Mouse (Mus musculus): ENCODE data around the gene Zfand6. TPM values are rescaled to one million over a fixed set of nuclear protein-coding genes. Genes with fewer than 3 reads are reported as not detected.

Gene Zfand6
- polyA plus RNA-seq, 1 experiment from 2014 or later: 245 TPM

- Histone ChIP-seq H3K4me2 (no peak overlapping the region), H3K4me1 (ENCODE audit: control insufficient read depth, insufficient read depth, low read length) (peaks cover 4% of the 10 kb centered on the region; the same call in 1 of the 2 replicates), H3K27me3 (ENCODE audit: control insufficient read depth, insufficient read depth, low read length) (peaks cover 7% of the 10 kb centered on the region; the same call in 1 of the 2 replicates), H3K27ac (ENCODE audit: low read depth, low read length) (no peak overlapping the region), H3K36me3 (ENCODE audit: control insufficient read depth, insufficient read depth, low read length) (no peaks in the 10 kb centered on the region), H3K4me3 (ENCODE audit: low read depth, low read length) (no peak overlapping the region), H3K9ac (ENCODE audit: low read length) (no peak overlapping the region), H3K9me3 (ENCODE audit: control insufficient read depth, low read length) (no peaks in the 10 kb centered on the region)
- DNase-seq (ENCODE audit: low spot score, missing footprints) (no peak), ATAC-seq (ENCODE audit: low FRiP score) (no peak)
- 69% methylated on average over 3 of the region's 3 CpGs for WGBS
These were observed 85.3 kb downstream of the Zfand6 start for GRCm38 (mm10) chr7:84604501-84604900.

GRCm38 (mm10) chr7:84601331-84601730, 88.4 kb downstream of the Zfand6 start:
- ATAC-seq (ENCODE audit: low FRiP score): no peak
- DNase-seq (ENCODE audit: low spot score, missing footprints): no peak
- Histone ChIP-seq H3K9ac (ENCODE audit: low read length) (no peak overlapping the region), H3K4me3 (ENCODE audit: low read depth, low read length) (no peak overlapping the region), H3K9me3 (ENCODE audit: control insufficient read depth, low read length) (no peaks in the 10 kb centered on the region), H3K4me2 (no peak overlapping the region), H3K27me3 (ENCODE audit: control insufficient read depth, insufficient read depth, low read length) (peaks cover 7% of the 10 kb centered on the region; the same call in 1 of the 2 replicates), H3K27ac (ENCODE audit: low read depth, low read length) (no peak overlapping the region), H3K4me1 (ENCODE audit: control insufficient read depth, insufficient read depth, low read length) (peaks cover 2% of the 10 kb centered on the region; the same call in 1 of the 2 replicates), H3K36me3 (ENCODE audit: control insufficient read depth, insufficient read depth, low read length) (no peaks in the 10 kb centered on the region)
- 84% methylated on average over 3 of the region's 3 CpGs for WGBS

GRCm38 (mm10) chr7:84600631-84601030, 89.1 kb downstream of the Zfand6 start:
- Histone ChIP-seq H3K27ac (ENCODE audit: low read depth, low read length) (no peak overlapping the region), H3K4me2 (no peak overlapping the region), H3K9me3 (ENCODE audit: control insufficient read depth, low read length) (no peaks in the 10 kb centered on the region), H3K4me1 (ENCODE audit: control insufficient read depth, insufficient read depth, low read length) (0 out of 2 replicates have a peak, but pooled peaks cover 2% of the 10 kb centered on the region), H3K4me3 (ENCODE audit: low read depth, low read length) (no peak overlapping the region), H3K36me3 (ENCODE audit: control insufficient read depth, insufficient read depth, low read length) (no peaks in the 10 kb centered on the region), H3K27me3 (ENCODE audit: control insufficient read depth, insufficient read depth, low read length) (peaks cover 7% of the 10 kb centered on the region; the same call in 1 of the 2 replicates), H3K9ac (ENCODE audit: low read length) (no peak overlapping the region)
- ATAC-seq (ENCODE audit: low FRiP score) (no peak), DNase-seq (ENCODE audit: low spot score, missing footprints) (no peak)
- WGBS: 83% methylated on average over 2 of the region's 2 CpGs

- DNase-seq (ENCODE audit: low spot score, missing footprints) (no peak), ATAC-seq (ENCODE audit: low FRiP score) (no peak)
- H3K27ac ChIP-seq (ENCODE audit: low read depth, low read length): no peak overlapping the region
- WGBS: 89% methylated on average over 3 of the region's 3 CpGs
- H3K9me3 ChIP-seq (ENCODE audit: control insufficient read depth, low read length): no peaks in the 10 kb centered on the region
- H3K27me3 ChIP-seq (ENCODE audit: control insufficient read depth, insufficient read depth, low read length): no peaks in the 10 kb centered on the region
- H3K4me2 ChIP-seq: no peak overlapping the region
- no peaks in the 10 kb centered on the region for H3K4me1 ChIP-seq (ENCODE audit: control insufficient read depth, insufficient read depth, low read length)
- H3K36me3 ChIP-seq (ENCODE audit: control insufficient read depth, insufficient read depth, low read length): no peaks in the 10 kb centered on the region
- no peak overlapping the region for H3K4me3 ChIP-seq (ENCODE audit: low read depth, low read length)
- H3K9ac ChIP-seq (ENCODE audit: low read length): no peak overlapping the region
These were observed 93.1 kb downstream of the Zfand6 start for GRCm38 (mm10) chr7:84596633-84597032.

- no peak for DNase-seq (ENCODE audit: low spot score, missing footprints)
- WGBS: 87% methylated on average over 3 of the region's 3 CpGs
- H3K9ac ChIP-seq (ENCODE audit: low read length): no peak overlapping the region
These were observed 93.8 kb downstream of the Zfand6 start for GRCm38 (mm10) chr7:84596002-84596401.

GRCm38 (mm10) chr7:84594917-84595303, 94.8 kb downstream of the Zfand6 start:
- DNase-seq (ENCODE audit: low spot score, missing footprints): no peak
- H3K9me3 ChIP-seq (ENCODE audit: control insufficient read depth, low read length): no peaks in the 10 kb centered on the region
- H3K9ac ChIP-seq (ENCODE audit: low read length): no peak overlapping the region
- H3K27ac ChIP-seq (ENCODE audit: low read depth, low read length): no peak overlapping the region
- no peak overlapping the region for H3K4me3 ChIP-seq (ENCODE audit: low read depth, low read length)
- ATAC-seq (ENCODE audit: low FRiP score): no peak
- H3K27me3 ChIP-seq (ENCODE audit: control insufficient read depth, insufficient read depth, low read length): no peaks in the 10 kb centered on the region
- no peaks in the 10 kb centered on the region for H3K36me3 ChIP-seq (ENCODE audit: control insufficient read depth, insufficient read depth, low read length)
- H3K4me1 ChIP-seq (ENCODE audit: control insufficient read depth, insufficient read depth, low read length): no peaks in the 10 kb centered on the region
- no peak overlapping the region for H3K4me2 ChIP-seq

More at GRCm38 (mm10) chr7:84596002-84596401, 93.8 kb downstream of the Zfand6 start:
- no peak for ATAC-seq (ENCODE audit: low FRiP score)
- Histone ChIP-seq H3K36me3 (ENCODE audit: control insufficient read depth, insufficient read depth, low read length) (no peaks in the 10 kb centered on the region), H3K4me3 (ENCODE audit: low read depth, low read length) (no peak overlapping the region), H3K4me2 (no peak overlapping the region), H3K4me1 (ENCODE audit: control insufficient read depth, insufficient read depth, low read length) (no peaks in the 10 kb centered on the region), H3K27me3 (ENCODE audit: control insufficient read depth, insufficient read depth, low read length) (no peaks in the 10 kb centered on the region), H3K27ac (ENCODE audit: low read depth, low read length) (no peak overlapping the region), H3K9me3 (ENCODE audit: control insufficient read depth, low read length) (no peaks in the 10 kb centered on the region)

- Histone ChIP-seq H3K27ac (ENCODE audit: low read depth, low read length) (no peak overlapping the region), H3K4me3 (ENCODE audit: low read depth, low read length) (no peak overlapping the region), H3K36me3 (ENCODE audit: control insufficient read depth, insufficient read depth, low read length) (no peaks in the 10 kb centered on the region), H3K27me3 (ENCODE audit: control insufficient read depth, insufficient read depth, low read length) (no peaks in the 10 kb centered on the region), H3K4me2 (no peak overlapping the region), H3K9me3 (ENCODE audit: control insufficient read depth, low read length) (no peaks in the 10 kb centered on the region), H3K9ac (ENCODE audit: low read length) (no peak overlapping the region), H3K4me1 (ENCODE audit: control insufficient read depth, insufficient read depth, low read length) (no peaks in the 10 kb centered on the region)
- 49% methylated on average over 8 of the region's 8 CpGs for WGBS
- ATAC-seq (ENCODE audit: low FRiP score): peak; percentile 81
- peak; percentile 95 for DNase-seq (ENCODE audit: low spot score, missing footprints)
These were observed 95.5 kb downstream of the Zfand6 start for GRCm38 (mm10) chr7:84594087-84594916.

- H3K27ac ChIP-seq (ENCODE audit: low read depth, low read length): no peak overlapping the region
- ATAC-seq (ENCODE audit: low FRiP score) (no peak), DNase-seq (ENCODE audit: low spot score, missing footprints) (no peak)
- H3K27me3 ChIP-seq (ENCODE audit: control insufficient read depth, insufficient read depth, low read length): no peaks in the 10 kb centered on the region
- 91% methylated on average over 3 of the region's 3 CpGs for WGBS
- H3K4me2 ChIP-seq: no peak overlapping the region
- H3K9me3 ChIP-seq (ENCODE audit: control insufficient read depth, low read length): no peaks in the 10 kb centered on the region
- H3K9ac ChIP-seq (ENCODE audit: low read length): no peak overlapping the region
- no peaks in the 10 kb centered on the region for H3K36me3 ChIP-seq (ENCODE audit: control insufficient read depth, insufficient read depth, low read length)
- H3K4me1 ChIP-seq (ENCODE audit: control insufficient read depth, insufficient read depth, low read length): peaks cover 3% of the 10 kb centered on the region; the same call in 1 of the 2 replicates
- no peak overlapping the region for H3K4me3 ChIP-seq (ENCODE audit: low read depth, low read length)
These were observed 98.4 kb downstream of the Zfand6 start for GRCm38 (mm10) chr7:84591347-84591746.

GRCm38 (mm10) chr7:84590622-84591021, 99.1 kb downstream of the Zfand6 start:
- Histone ChIP-seq H3K4me1 (ENCODE audit: control insufficient read depth, insufficient read depth, low read length) (peaks cover 3% of the 10 kb centered on the region; the same call in 1 of the 2 replicates), H3K4me2 (no peak overlapping the region), H3K36me3 (ENCODE audit: control insufficient read depth, insufficient read depth, low read length) (no peaks in the 10 kb centered on the region), H3K27me3 (ENCODE audit: control insufficient read depth, insufficient read depth, low read length) (no peaks in the 10 kb centered on the region), H3K27ac (ENCODE audit: low read depth, low read length) (no peak overlapping the region), H3K4me3 (ENCODE audit: low read depth, low read length) (no peak overlapping the region), H3K9me3 (ENCODE audit: control insufficient read depth, low read length) (no peaks in the 10 kb centered on the region), H3K9ac (ENCODE audit: low read length) (no peak overlapping the region)
- 92% methylated on average over 2 of the region's 2 CpGs for WGBS
- DNase-seq (ENCODE audit: low spot score, missing footprints) (no peak), ATAC-seq (ENCODE audit: low FRiP score) (no peak)

Measured in midbrain, embryonic 11.5 days (tissue).